Comparison of ENCODE assay signal across 11 mouse cellular contexts in genomic region chr11:113658319-113658718, GRCm38 (mm10).
"Had no signal": no experiment of that assay in that cellular context is flagged by ENCODE, and none has a peak within 500 bp of the region (broad histone marks: within the 10 kb centered on the region; RNA-seq: fewer than 3 reads in every experiment).

No protein-coding gene starts in this region.

- H3K27me3 ChIP-seq: limb, embryonic 13.5 days; midbrain, embryonic 12.5 days had no signal

- H3K9ac ChIP-seq: limb, embryonic 13.5 days; liver, embryonic 14.5 days; midbrain, embryonic 12.5 days had no signal

- DNase-seq: left cerebral cortex, postnatal 4 days; lung, adult 18-20 months; right cerebral cortex, postnatal 4 days; spleen, adult 18-20 months; thymus, adult 18-20 months; thymus, postnatal 14 days had no signal

- ATAC-seq: intestine, embryonic 16.5 days had no signal

- H3K9me3 ChIP-seq: limb, embryonic 13.5 days; midbrain, embryonic 12.5 days had no signal

- H3K4me2 ChIP-seq: limb, embryonic 13.5 days; midbrain, embryonic 12.5 days had no signal

- H3K4me1 ChIP-seq: midbrain, embryonic 12.5 days had no signal

- H3K4me3 ChIP-seq: layer of hippocampus, adult 2 months; limb, embryonic 13.5 days; midbrain, embryonic 12.5 days had no signal

- H3K27ac ChIP-seq: layer of hippocampus, adult 2 months; limb, embryonic 13.5 days; liver, embryonic 14.5 days; midbrain, embryonic 12.5 days had no signal
